Mouse (Mus musculus): ENCODE measurements at regions not wholly inside any gene's neighbourhood (a gene's known extent, or its start where the extent isn't known, plus 50 kb on each side); places are given as distances from the start of the nearest gene placed in this dataset.
A peak's percentile ranks its signal among the peaks of the same experiment; 100 is the strongest.

DNA sequence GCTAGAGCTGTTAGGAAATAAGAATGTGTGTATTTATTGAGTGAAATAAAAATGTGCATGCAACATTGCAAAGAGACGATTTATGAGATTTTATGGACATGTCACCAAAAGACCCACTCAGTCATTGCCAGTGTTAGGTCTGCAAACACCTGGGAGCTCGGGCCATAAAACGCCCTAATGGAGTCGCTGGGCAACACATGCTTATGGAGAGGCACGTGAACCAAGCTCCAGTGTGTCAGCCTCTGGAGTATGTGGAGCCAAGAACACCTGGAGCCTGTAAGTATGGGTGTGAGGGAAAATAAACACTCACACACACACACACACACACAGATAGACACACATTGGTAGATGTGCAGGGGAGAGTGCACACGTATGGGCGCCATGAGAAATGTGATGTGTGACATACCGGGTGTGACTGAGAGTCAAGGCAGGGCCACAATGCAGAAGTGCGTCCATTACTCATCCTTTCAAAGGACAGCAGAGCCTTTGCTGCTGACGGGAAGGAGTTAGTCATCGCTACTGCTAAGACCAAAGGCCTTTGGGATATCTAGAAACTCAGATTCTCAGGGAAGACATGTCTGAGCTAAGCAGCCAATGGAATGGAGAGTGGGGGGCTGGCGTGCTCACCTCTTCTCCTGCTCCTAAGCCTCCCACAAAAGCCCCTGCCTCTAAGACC is 124.2 kb downstream of the Gm826 start:
- no peaks in the 10 kb centered on the region for H3K4me1 ChIP-seq (ENCODE audit: insufficient read depth, low read length)
- H3K4me3 ChIP-seq (ENCODE audit: low read depth, low read length): no peak overlapping the region
- ATAC-seq (ENCODE audit: low FRiP score) (no peak), DNase-seq (ENCODE audit: low spot score) (no peak)
- no peak overlapping the region for H3K9ac ChIP-seq (replicated peaks; ENCODE audit: low read length, poor library complexity, severe bottlenecking)
- WGBS: 96% methylated on average over 12 of the region's 12 CpGs
- H3K27ac ChIP-seq (ENCODE audit: low read depth, low read length): no peak overlapping the region
- no peak overlapping the region for H3K4me2 ChIP-seq (ENCODE audit: low read depth, low read length, poor library complexity, severe bottlenecking)
- no peak for TF ChIP-seq CTCF (IDR thresholded peaks at IDR 0.05)
- no peaks in the 10 kb centered on the region for H3K9me3 ChIP-seq (ENCODE audit: low read length)
- H3K36me3 ChIP-seq (ENCODE audit: insufficient read depth, low read length): no peaks in the 10 kb centered on the region
- no peaks in the 10 kb centered on the region for H3K27me3 ChIP-seq (ENCODE audit: insufficient read depth, low read length)

DNA sequence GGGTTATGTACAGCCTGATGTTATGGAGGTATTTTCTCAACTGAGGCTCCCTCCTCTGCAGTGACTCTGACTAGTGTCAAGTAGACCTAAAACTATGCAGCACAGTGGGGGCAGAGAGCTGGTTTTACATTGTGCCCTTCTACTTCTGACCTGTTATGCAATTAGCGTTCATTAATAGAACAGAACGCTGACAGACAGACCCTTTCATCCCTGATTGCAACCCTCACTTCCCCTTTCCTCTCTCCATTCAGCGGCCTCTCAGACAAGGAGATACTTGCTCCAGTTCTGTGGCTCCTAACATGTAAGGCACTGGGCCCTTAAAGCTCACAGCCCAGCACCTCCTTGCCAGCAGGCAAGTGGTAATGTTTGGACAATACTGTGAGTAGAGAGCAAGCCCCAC is 125.7 kb downstream of the Gm826 start:
- no peak overlapping the region for H3K4me2 ChIP-seq (ENCODE audit: low read depth, low read length, poor library complexity, severe bottlenecking)
- H3K4me1 ChIP-seq (ENCODE audit: insufficient read depth, low read length): no peaks in the 10 kb centered on the region
- no peak overlapping the region for H3K4me3 ChIP-seq (ENCODE audit: low read depth, low read length)
- H3K27ac ChIP-seq (ENCODE audit: low read depth, low read length): no peak overlapping the region
- DNase-seq (ENCODE audit: low spot score): no peak
- TF ChIP-seq CTCF (IDR thresholded peaks at IDR 0.05): no peak
- no peaks in the 10 kb centered on the region for H3K27me3 ChIP-seq (ENCODE audit: insufficient read depth, low read length)
- no peaks in the 10 kb centered on the region for H3K9me3 ChIP-seq (ENCODE audit: low read length)
- H3K9ac ChIP-seq (replicated peaks; ENCODE audit: low read length, poor library complexity, severe bottlenecking): no peak overlapping the region
- WGBS: 81% methylated on average over 3 of the region's 3 CpGs
- no peak for ATAC-seq (ENCODE audit: low FRiP score)
- no peaks in the 10 kb centered on the region for H3K36me3 ChIP-seq (ENCODE audit: insufficient read depth, low read length)

DNA sequence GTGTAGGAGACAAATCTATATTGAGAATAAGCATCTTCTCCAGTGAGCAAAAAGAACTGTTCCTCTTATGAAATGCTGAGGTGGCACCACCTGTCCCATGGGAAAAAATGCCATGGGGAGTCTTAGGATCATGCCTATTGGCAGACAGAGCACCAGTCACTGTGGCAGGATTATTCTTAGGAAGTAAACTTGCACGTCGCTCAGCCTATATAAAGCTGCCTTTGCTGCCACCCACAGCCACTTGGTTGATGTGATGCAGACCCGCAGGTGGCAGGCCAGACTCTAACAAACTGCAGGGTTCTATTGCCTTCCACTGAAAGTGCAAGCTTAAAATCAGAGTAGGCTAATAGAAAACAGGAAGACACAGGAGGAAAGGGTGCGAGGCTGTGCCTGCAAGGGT is 126.7 kb downstream of the Gm826 start:
- TF ChIP-seq CTCF (IDR thresholded peaks at IDR 0.05): peak; percentile 43; the same call in 1 of the 2 replicates
- Histone ChIP-seq H3K9me3 (ENCODE audit: low read length) (no peaks in the 10 kb centered on the region), H3K36me3 (ENCODE audit: insufficient read depth, low read length) (no peaks in the 10 kb centered on the region), H3K27ac (ENCODE audit: low read depth, low read length) (no peak overlapping the region), H3K9ac (replicated peaks; ENCODE audit: low read length, poor library complexity, severe bottlenecking) (no peak overlapping the region), H3K4me2 (ENCODE audit: low read depth, low read length, poor library complexity, severe bottlenecking) (no peak overlapping the region), H3K27me3 (ENCODE audit: insufficient read depth, low read length) (no peaks in the 10 kb centered on the region), H3K4me3 (ENCODE audit: low read depth, low read length) (no peak overlapping the region), H3K4me1 (ENCODE audit: insufficient read depth, low read length) (no peaks in the 10 kb centered on the region)
- DNase-seq (ENCODE audit: low spot score) (peak; percentile 18), ATAC-seq (ENCODE audit: low FRiP score) (no peak)
- WGBS: 71% methylated on average over 4 of the region's 4 CpGs

DNA sequence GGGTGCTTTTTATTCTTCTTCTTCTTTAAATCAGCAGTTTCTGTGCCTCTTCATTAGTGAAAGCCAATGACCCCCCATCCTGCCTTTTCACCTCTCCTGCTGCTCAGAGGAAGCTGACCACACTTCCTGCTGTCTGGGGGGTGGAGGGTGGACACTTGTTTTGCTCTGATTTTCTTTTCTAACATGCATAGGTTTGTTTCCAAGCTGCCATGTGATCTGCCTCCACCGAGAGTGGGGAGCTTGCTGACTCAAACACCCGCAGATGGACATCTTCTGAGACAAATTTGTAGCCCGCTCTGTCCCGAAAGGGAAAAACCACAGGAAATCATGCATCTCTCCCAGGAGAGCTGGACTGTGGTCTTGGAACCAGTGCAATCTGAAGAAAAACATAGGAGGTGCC is 141.3 kb downstream of the Gm826 start:
- DNase-seq (ENCODE audit: low spot score) (no peak), ATAC-seq (ENCODE audit: low FRiP score) (no peak)
- Histone ChIP-seq H3K27ac (ENCODE audit: low read depth, low read length) (no peak overlapping the region), H3K27me3 (ENCODE audit: insufficient read depth, low read length) (no peaks in the 10 kb centered on the region), H3K4me2 (ENCODE audit: low read depth, low read length, poor library complexity, severe bottlenecking) (no peak overlapping the region), H3K9me3 (ENCODE audit: low read length) (no peaks in the 10 kb centered on the region), H3K4me1 (ENCODE audit: insufficient read depth, low read length) (no peaks in the 10 kb centered on the region), H3K9ac (replicated peaks; ENCODE audit: low read length, poor library complexity, severe bottlenecking) (no peak overlapping the region), H3K4me3 (ENCODE audit: low read depth, low read length) (no peak overlapping the region), H3K36me3 (ENCODE audit: insufficient read depth, low read length) (no peaks in the 10 kb centered on the region)
- no peak for TF ChIP-seq CTCF (IDR thresholded peaks at IDR 0.05)
- 77% methylated on average over 4 of the region's 4 CpGs for WGBS

DNA sequence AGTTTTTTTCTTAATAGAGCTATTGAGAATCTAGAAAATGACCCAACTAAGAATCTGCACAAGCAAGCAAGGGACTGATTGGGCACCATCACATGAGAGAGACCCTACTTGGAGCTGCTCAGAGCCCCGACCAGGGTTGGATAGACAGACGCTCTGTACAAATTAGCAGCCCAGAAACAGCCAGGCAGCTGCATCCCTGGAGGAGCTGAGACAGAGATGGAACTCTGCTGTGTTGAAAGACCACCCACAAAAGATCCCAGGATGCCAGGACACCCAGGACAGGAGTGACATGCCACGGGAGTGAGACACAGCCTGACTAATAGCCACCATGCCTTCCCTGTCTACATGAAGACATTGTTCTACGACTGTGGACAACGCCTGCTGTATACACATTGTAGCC is 147.9 kb downstream of the Gm826 start:
- 80% methylated on average over 5 of the region's 5 CpGs for WGBS
- ATAC-seq (ENCODE audit: low FRiP score) (no peak), DNase-seq (ENCODE audit: low spot score) (no peak)
- Histone ChIP-seq H3K9me3 (ENCODE audit: low read length) (no peaks in the 10 kb centered on the region), H3K4me3 (ENCODE audit: low read depth, low read length) (no peak overlapping the region), H3K4me1 (ENCODE audit: insufficient read depth, low read length) (no peaks in the 10 kb centered on the region), H3K4me2 (ENCODE audit: low read depth, low read length, poor library complexity, severe bottlenecking) (no peak overlapping the region), H3K9ac (replicated peaks; ENCODE audit: low read length, poor library complexity, severe bottlenecking) (no peak overlapping the region), H3K27me3 (ENCODE audit: insufficient read depth, low read length) (no peaks in the 10 kb centered on the region), H3K27ac (ENCODE audit: low read depth, low read length) (no peak overlapping the region), H3K36me3 (ENCODE audit: insufficient read depth, low read length) (no peaks in the 10 kb centered on the region)
- no peak for TF ChIP-seq CTCF (IDR thresholded peaks at IDR 0.05)

DNA sequence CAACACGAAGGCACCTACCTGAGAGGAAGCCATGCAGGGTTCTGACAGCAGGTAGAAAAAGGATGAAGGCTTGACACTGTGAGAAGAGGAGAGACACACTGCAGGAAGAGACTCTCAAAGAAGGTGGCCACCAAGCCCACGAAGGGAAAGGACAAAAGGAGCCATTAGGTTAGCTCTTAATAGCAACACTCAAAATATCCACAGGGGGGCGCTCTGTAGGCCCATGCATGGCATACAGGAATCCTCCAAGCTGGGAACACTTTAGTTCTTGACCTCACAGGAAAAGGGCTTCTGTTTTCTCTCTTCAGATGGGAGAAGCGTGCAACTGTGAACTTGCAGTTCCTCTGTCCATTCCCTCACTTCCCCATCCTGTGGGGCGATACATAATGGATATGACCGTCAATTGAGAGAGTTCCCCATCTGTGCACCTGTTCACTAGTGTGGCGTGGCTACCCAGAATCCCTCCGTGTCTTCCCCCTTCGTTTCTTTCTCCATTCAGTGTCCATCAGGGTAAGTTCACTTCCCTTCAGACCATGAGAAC is 162.9 kb downstream of the Gm826 start:
- no peak overlapping the region for H3K9ac ChIP-seq (replicated peaks; ENCODE audit: low read length, poor library complexity, severe bottlenecking)
- DNase-seq (ENCODE audit: low spot score) (no peak), ATAC-seq (ENCODE audit: low FRiP score) (no peak)
- H3K4me3 ChIP-seq (ENCODE audit: low read depth, low read length): no peak overlapping the region
- WGBS: 74% methylated on average over 9 of the region's 9 CpGs
- no peaks in the 10 kb centered on the region for H3K4me1 ChIP-seq (ENCODE audit: insufficient read depth, low read length)
- no peaks in the 10 kb centered on the region for H3K27me3 ChIP-seq (ENCODE audit: insufficient read depth, low read length)
- TF ChIP-seq CTCF (IDR thresholded peaks at IDR 0.05): peak; percentile 23; the same call in 1 of the 2 replicates
- no peak overlapping the region for H3K27ac ChIP-seq (ENCODE audit: low read depth, low read length)
- H3K4me2 ChIP-seq (ENCODE audit: low read depth, low read length, poor library complexity, severe bottlenecking): no peak overlapping the region
- no peaks in the 10 kb centered on the region for H3K36me3 ChIP-seq (ENCODE audit: insufficient read depth, low read length)
- no peaks in the 10 kb centered on the region for H3K9me3 ChIP-seq (ENCODE audit: low read length)
